Mouse (Mus musculus) cortical plate, adult 2 months (tissue): Measurements from ENCODE around the gene D10Wsu102e. TPM values are rescaled to one million over a fixed set of nuclear protein-coding genes. Genes with fewer than 3 reads are reported as not detected.
"Not testable (repeated sequence)": the region's sequence is repeated elsewhere in the genome, so short reads cannot be mapped to it uniquely, and the experiment has no call there.

Experiments used
- H3K27ac ChIP-seq: fragments of 200-500 bp; 2 replicates; pipeline ENCODE4 v1.5.1; 2012; ENCODE audit warnings: low read length, control low read depth, inconsistent platforms; ENCODE audit not compliant: insufficient read depth
- H3K4me1 ChIP-seq: fragments of 200-500 bp; 2 replicates; pipeline ENCODE4 v1.6.1; 2011; ENCODE audit warnings: low read length; ENCODE audit not compliant: control insufficient read depth, insufficient read depth
- H3K4me3 ChIP-seq: fragments of 200-500 bp; 2 replicates; pipeline ENCODE4 v1.5.1; 2011; ENCODE audit warnings: mild to moderate bottlenecking, low read length, control low read depth; ENCODE audit not compliant: insufficient read depth
- CTCF ChIP-seq: fragments of 200-500 bp; IDR thresholded peaks from 2 replicates; pipeline ENCODE4 v1.5.1; 2011; ENCODE audit warnings: mild to moderate bottlenecking, control low read depth, low read length; ENCODE audit not compliant: insufficient read depth; ENCODE audit errors: extremely low read depth
- POLR2A ChIP-seq: fragments of 200-500 bp; IDR thresholded peaks from 2 replicates; pipeline ENCODE4 v1.6.1; 2011; ENCODE audit warnings: mild to moderate bottlenecking, low read length, control low read depth; ENCODE audit not compliant: insufficient read depth; ENCODE audit errors: extremely low read depth
- polyA plus RNA-seq: library from polyadenylated mRNA; depleted of rRNA; stranded (reverse); fragments of >200 nt; gene quantifications from 2 replicates; pipeline ENCODE4 v1.2.3, GENCODE M21; 2012

The D10Wsu102e gene
- polyA plus RNA-seq, 1 experiment, result 1.5 TPM

DNA sequence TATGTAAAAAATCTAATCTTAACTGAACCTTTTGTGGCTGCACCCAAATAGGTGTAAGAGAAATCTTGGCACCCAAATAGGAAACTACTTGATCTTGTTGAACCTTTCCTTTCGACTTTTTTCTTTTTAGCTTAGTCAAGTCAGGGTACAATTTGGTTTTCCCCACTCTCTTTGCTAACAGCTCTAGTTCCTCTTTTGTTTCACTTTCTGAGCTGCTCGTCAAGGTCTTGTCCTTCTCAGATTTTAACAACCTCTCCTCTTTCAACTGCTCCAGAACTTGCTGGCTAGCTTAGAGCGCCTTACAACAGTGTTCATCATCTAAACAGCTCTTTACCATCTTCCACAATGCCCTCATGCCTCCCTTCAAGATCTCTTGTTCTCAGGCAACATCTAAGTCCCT, 97.5 kb downstream of the D10Wsu102e start:
- H3K4me1 ChIP-seq, result no peaks in the 10 kb centered on the region
- no peak overlapping the region for H3K27ac ChIP-seq
- TF ChIP-seq CTCF, result no peak
- no peak for TF ChIP-seq POLR2A
- H3K4me3 ChIP-seq, result no peak overlapping the region

DNA sequence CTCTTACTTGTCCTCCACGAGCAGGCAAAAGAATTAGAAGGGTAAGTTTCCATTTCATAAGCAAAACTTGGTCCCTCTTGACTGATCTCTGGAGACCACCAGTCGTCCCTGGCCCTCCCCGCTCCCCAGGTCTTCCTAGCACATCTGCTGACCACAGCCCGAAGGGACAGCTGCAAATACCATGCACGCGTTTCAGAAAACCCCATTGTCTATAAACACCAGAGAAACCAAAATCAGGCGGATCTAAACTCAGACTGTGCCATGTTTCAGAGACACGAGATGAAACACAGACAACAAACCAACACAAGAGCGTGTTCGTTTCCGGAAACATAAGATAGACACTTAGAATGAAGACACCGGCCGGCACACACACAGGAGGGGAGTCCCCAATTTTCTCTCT, 115.2 kb downstream of the D10Wsu102e start:
- TF ChIP-seq POLR2A, result no peak
- no peak for TF ChIP-seq CTCF
- no peak overlapping the region for H3K4me3 ChIP-seq
- no peak overlapping the region for H3K27ac ChIP-seq
- H3K4me1 ChIP-seq, result no peaks in the 10 kb centered on the region; the same call in 1 of the 2 replicates

DNA sequence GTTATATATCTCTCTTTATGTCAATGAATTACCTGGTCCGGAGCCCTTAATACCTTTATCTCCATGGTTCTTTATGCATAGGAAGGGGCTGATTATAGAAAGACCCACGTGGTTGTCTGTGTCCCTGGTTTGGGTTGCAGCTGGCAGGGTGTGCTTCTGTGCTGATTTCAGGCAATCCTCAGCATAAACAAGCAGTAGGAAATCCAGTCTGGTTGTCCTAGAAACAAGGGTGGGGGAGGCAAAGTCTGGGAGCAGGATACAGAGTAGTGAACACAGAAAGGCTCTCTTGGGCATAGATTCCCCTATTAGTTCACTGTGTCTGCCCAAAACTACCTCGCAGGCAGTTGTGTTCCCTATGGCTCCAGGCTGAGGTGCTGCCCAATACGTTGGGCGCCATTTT, 117.3 kb downstream of the D10Wsu102e start:
- H3K4me1 ChIP-seq, result no peaks in the 10 kb centered on the region; the same call in 1 of the 2 replicates
- TF ChIP-seq POLR2A (no peak), CTCF (no peak)
- no peak overlapping the region for H3K27ac ChIP-seq
- H3K4me3 ChIP-seq, result no peak overlapping the region

DNA sequence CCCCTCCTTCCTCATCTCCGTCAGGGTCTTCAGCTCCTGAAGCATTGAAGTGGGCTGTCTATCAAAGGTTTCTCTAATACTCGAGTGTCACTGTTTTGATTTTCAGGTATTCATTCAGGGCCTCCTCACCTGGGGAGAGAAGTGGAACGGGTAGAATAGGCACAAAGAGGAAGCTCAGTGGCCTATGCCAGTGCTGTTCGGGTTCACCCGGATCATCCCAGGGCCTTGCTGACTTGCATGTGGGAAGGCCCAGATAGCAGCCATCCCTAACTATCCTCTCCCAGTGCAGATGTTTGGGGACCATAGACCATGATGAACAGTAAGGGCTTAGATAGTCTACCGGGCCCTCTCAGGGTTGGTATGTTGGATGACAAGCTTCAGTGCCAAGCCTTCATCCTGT, 130.5 kb downstream of the D10Wsu102e start:
- no peak for TF ChIP-seq POLR2A
- TF ChIP-seq CTCF, result no peak
- Histone ChIP-seq H3K4me1 (no peaks in the 10 kb centered on the region), H3K27ac (no peak overlapping the region), H3K4me3 (no peak overlapping the region)

DNA sequence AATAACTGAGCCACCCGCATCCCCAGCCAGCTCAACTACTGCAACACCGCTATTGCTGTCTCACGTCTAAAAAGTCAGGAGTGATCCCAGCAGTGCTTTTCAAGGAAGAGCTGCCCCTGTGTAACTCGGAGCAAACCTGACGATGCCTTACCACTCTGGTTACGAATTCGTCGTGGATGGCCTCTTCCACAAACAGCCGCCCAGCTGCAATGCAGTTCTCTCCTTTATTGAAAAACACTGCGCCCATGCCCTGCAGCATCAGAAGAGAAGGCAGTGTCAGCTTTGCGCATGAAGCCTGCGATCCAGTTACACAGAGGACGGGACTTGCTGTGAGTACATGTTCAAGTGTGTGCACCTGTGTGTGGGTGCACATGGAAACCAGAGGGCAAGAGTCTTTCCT, 137.3 kb downstream of the D10Wsu102e start:
- TF ChIP-seq POLR2A (no peak), CTCF (no peak)
- Histone ChIP-seq H3K4me3 (no peak overlapping the region), H3K4me1 (no peaks in the 10 kb centered on the region), H3K27ac (no peak overlapping the region)

DNA sequence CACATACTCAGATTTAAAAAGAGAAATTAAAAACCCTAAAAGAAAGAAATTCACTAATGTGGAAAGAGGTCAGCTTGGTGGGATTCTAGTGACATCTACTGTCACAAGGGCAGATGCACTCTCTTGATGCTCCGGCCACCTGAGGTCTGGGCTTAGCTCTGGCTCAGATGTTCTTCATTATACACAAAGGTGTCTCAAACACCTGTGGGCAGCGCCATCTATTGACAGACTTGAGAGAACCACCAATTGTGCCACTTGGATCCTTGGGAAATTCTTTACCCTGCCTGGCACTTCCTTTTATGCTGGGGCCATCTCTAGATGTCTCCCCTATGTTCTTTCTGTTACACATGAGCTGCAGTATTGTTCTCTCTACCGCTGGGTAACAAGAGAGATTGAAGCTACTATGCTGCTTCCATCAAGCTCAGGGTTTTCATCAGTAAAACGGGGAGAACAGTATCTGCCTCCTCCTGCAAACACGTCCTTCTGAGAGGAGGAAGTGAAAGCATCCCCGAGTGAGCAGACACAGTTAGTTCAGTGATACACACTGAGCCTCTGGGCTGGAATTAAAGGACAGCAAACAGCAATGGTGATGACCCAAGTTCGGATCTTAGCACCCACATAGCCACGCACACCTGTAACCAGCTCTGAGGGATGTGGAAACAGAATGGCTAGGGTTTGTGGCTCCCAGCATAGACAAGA, 149.1 kb downstream of the D10Wsu102e start:
- H3K27ac ChIP-seq, result no peak overlapping the region
- TF ChIP-seq CTCF (peak; percentile 27; the same call in 1 of the 2 replicates), POLR2A (no peak)
- H3K4me1 ChIP-seq, result no peaks in the 10 kb centered on the region
- no peak overlapping the region for H3K4me3 ChIP-seq

DNA sequence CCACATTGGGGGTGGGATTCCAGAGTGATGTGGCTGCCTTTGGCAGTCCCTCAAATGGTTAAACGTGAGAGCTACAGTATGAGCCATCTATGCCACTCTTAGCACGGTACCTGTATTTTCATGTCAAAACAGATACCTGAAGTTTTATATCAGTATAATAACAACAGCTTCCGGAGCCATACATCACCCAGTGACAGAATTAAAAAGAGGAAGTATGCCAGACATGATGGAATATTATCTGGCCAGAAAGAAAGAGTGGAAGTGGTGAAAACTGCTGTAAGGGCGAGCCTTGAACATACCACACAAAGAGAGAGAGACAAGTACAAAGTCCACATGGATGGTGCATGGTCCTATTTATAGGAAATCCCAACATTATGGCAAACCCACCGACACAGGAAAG, 151.3 kb downstream of the D10Wsu102e start:
- no peak for TF ChIP-seq CTCF
- TF ChIP-seq POLR2A, result no peak
- Histone ChIP-seq H3K27ac (no peak overlapping the region), H3K4me1 (no peaks in the 10 kb centered on the region), H3K4me3 (no peak overlapping the region)

DNA sequence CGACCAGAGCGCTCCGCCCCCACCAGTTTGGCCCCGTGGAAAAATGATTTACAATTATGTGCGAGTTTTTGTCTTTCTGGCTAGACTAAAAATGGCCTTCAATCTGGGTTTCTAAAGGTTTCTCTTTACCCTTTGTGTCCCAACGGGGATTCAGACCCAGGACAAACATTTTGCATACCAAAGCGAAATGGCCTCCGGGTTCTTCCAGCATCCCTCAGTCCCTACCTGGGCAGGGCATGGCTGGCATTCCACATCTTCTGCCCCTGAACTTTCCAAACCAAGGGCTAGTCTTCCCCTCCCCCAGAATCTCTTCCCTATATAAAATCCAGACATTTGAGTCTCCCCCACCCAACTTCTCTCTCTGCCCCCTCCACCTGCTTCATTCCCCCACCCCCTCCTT, 153.7 kb downstream of the D10Wsu102e start:
- Histone ChIP-seq H3K27ac (no peak overlapping the region), H3K4me1 (no peaks in the 10 kb centered on the region)
- TF ChIP-seq CTCF, result no peak
- no peak for TF ChIP-seq POLR2A

DNA sequence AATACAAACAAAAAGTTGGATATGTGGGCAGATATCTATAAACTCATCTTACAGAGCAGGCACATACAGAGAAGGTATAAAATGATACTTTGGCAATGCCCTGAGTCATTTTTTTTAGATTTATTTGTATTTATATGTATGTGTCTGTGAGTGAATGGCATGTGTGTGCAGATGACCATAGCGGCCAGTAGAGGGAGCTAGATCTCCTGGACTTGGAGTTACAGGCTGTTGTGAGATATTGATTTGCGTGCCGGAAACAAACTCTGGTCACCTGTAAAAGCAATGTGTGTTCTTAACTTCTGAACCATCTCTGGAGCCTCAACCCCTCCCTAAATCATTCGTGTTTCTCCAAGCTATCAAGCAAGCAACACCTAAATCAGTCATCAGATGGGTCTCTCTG, 161.0 kb downstream of the D10Wsu102e start:
- Histone ChIP-seq H3K27ac (no peak overlapping the region), H3K4me3 (no peak overlapping the region), H3K4me1 (no peaks in the 10 kb centered on the region)
- TF ChIP-seq CTCF (0 out of 2 replicates have a peak, but pooled peaks have one; percentile 13), POLR2A (no peak)

More for the DNA sequence above, 153.7 kb downstream of the D10Wsu102e start:
- no peak overlapping the region for H3K4me3 ChIP-seq

DNA sequence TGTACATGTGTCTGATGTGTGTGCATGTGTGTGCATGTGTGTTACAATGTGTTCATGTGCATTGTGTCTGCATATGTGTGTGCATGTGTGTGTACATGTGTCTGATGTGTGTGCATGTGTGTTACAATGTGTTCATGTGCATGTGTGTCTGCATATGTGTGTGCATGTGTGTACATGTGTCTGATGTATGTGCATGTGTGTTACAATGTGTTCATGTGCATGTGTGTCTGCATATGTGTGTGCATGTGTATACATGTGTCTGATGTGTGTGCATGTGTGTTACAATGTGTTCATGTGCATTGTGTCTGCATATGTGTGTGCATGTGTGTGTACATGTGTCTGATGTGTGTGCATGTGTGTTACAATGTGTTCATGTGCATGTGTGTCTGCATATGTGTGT, 164.2 kb downstream of the D10Wsu102e start:
- H3K27ac ChIP-seq, H3K4me3 ChIP-seq, H3K4me1 ChIP-seq: not testable (repeated sequence)
